In the genomic region with DNA sequence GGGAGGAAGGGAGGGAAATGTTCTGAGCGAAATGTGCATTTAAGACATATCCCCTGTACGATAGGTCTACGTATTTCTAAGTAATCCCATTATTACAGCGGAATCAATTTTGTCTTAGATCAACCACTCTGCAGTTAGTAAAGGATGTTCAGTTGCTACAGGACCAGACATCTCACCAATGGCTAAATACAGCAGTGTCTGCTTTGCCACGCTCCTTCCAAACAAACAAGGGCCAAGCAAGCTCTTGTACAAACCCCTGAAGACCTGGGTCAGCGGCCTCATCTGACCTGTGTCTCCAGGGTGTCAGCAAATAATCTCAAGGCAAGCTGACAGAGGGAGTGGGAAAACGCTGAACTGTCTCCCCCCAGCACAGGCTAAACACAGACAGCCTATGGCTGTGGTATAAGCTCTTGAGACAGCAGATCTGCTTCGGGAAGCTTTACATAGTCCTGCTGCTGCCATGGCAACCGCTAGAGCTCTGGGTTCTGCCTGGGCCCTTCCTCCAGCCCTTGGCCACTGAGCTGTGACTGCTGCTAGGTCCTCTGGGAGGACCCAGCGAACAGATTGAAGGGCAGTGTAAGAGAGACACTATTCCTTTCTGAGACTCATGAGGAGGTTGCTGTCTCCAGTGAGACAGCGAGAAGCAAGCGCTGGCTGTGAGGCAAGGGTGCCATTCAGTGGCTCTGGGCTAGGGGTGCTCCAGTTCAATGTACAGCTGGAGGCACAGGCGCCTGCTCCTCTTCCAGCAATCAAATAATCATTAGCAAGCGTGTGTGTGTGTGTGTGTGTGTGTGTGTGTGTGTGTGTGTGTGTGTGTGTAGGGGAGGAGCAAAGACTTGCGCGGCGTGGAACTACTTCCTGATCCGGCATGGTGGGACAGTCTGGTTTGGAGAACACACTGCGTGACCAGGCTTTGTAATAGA, we compare ENCODE assay signal across 9 mouse cellular contexts. TPM values are rescaled to one million over a fixed set of nuclear protein-coding genes. Genes with fewer than 3 reads are reported as not detected.
DNase-seq lines count a peak whose midpoint lies in the region; ATAC-seq and TF ChIP-seq lines count a peak whose summit lies in the region.
"Had no signal": no experiment of that assay in that cellular context is flagged by ENCODE, and none has a peak within 500 bp of the region (broad histone marks: within the 10 kb centered on the region; RNA-seq: fewer than 3 reads in every experiment).

No protein-coding gene starts in this region.

- peaks cover 7% of the 10 kb centered on the region for H3K4me1 ChIP-seq in lung, embryonic 15.5 days
- H3K4me1 ChIP-seq in lung, adult 2 months (ENCODE audit: control insufficient read depth, insufficient read depth, low read length): no peaks in the 10 kb centered on the region
- H3K4me1 ChIP-seq in embryonic facial prominence, embryonic 14.5 days (ENCODE audit: control insufficient read depth, insufficient read depth, low read length): 0 out of 2 replicates have a peak, but pooled peaks cover 4% of the 10 kb centered on the region
- H3K4me1 ChIP-seq in hindbrain, embryonic 10.5 days (replicated peaks): peaks cover 52% of the 10 kb centered on the region

- H3K4me3 ChIP-seq in lung, embryonic 15.5 days: peak overlapping the region; percentile 8; the same call in 1 of the 2 replicates
- no peak overlapping the region for H3K4me3 ChIP-seq in lung, adult 2 months (replicated peaks; ENCODE audit: extremely low read depth, low read depth, low read length)
- peak overlapping the region; percentile 18 for H3K4me3 ChIP-seq in embryonic facial prominence, embryonic 14.5 days (ENCODE audit: low read depth, low read length)
- H3K4me3 ChIP-seq in hindbrain, embryonic 10.5 days: peak overlapping the region; percentile 35

- DNase-seq in lung, adult 2 months: no peak
- peak; percentile 91 for DNase-seq in embryonic facial prominence, embryonic 14.5 days (ENCODE audit: low spot score)
- peak; percentile 93 for DNase-seq in hindbrain, embryonic 10.5 days (ENCODE audit: low spot score)
- DNase-seq in layer of hippocampus, adult 8-10 months (ENCODE audit: low spot score in 2 of 2): peak; percentile 72
- DNase-seq in lung, postnatal 4 days: peak; percentile 45 to 66
- DNase-seq in right cerebral cortex, postnatal 36 days (ENCODE audit: low spot score in 2 of 2): peak; percentile 79 to 90
- no peak for DNase-seq in T-cell, adult 2 months (ENCODE audit: low spot score)

- ATAC-seq in lung, embryonic 15.5 days (ENCODE audit: borderline replicate concordance, extremely low read depth, low FRiP score, low TSS enrichment): peak; percentile 92
- peak; percentile 98 for ATAC-seq in embryonic facial prominence, embryonic 14.5 days (ENCODE audit: low read depth)

- H3K27ac ChIP-seq in lung, embryonic 15.5 days: no peak overlapping the region
- no peak overlapping the region; the same call in 1 of the 2 replicates for H3K27ac ChIP-seq in embryonic facial prominence, embryonic 14.5 days (replicated peaks; ENCODE audit: low read depth, low read length)
- peak overlapping the region; percentile 88 for H3K27ac ChIP-seq in hindbrain, embryonic 10.5 days

- 30% methylated on average over 19 of the region's 19 CpGs for WGBS in lung, embryonic 15.5 days
- 42% methylated on average over 19 of the region's 19 CpGs for WGBS in lung, adult 2 months
- WGBS in embryonic facial prominence, embryonic 14.5 days: 48% methylated on average over 18 of the region's 19 CpGs
- WGBS in hindbrain, embryonic 10.5 days: 27% methylated on average over 19 of the region's 19 CpGs

- H3K9ac ChIP-seq in lung, embryonic 15.5 days: 0 out of 2 replicates have a peak overlapping the region, but pooled peaks have one; percentile 17
- H3K9ac ChIP-seq in embryonic facial prominence, embryonic 14.5 days (ENCODE audit: low read depth, low read length): peak overlapping the region; percentile 47; the same call in 1 of the 2 replicates

- H3K9me3 ChIP-seq in lung, embryonic 15.5 days: no peaks in the 10 kb centered on the region
- H3K9me3 ChIP-seq in embryonic facial prominence, embryonic 14.5 days (ENCODE audit: control insufficient read depth, low read length): no peaks in the 10 kb centered on the region
- H3K9me3 ChIP-seq in hindbrain, embryonic 10.5 days: no peaks in the 10 kb centered on the region

- H3K27me3 ChIP-seq in lung, embryonic 15.5 days: no peaks in the 10 kb centered on the region
- no peaks in the 10 kb centered on the region for H3K27me3 ChIP-seq in embryonic facial prominence, embryonic 14.5 days (replicated peaks; ENCODE audit: control insufficient read depth, insufficient read depth, low read length)
- no peaks in the 10 kb centered on the region for H3K27me3 ChIP-seq in hindbrain, embryonic 10.5 days (ENCODE audit: insufficient read depth, poor library complexity, severe bottlenecking)

- no peaks in the 10 kb centered on the region for H3K36me3 ChIP-seq in lung, embryonic 15.5 days
- no peaks in the 10 kb centered on the region for H3K36me3 ChIP-seq in embryonic facial prominence, embryonic 14.5 days (ENCODE audit: control insufficient read depth, insufficient read depth, low read length)
- H3K36me3 ChIP-seq in hindbrain, embryonic 10.5 days: no peaks in the 10 kb centered on the region

- no peak for TF ChIP-seq POLR2A in lung, adult 2 months (IDR thresholded peaks at IDR 0.05; ENCODE audit: borderline replicate concordance, extremely low read depth, low read depth, low read length)

- TF ChIP-seq CTCF in lung, adult 2 months (IDR thresholded peaks at IDR 0.05; ENCODE audit: insufficient read depth, low read length): no peak

- H3K4me2 ChIP-seq in lung, embryonic 15.5 days: peak overlapping the region; percentile 47
- H3K4me2 ChIP-seq in embryonic facial prominence, embryonic 14.5 days (ENCODE audit: low read depth, low read length): peak overlapping the region; percentile 47

RNA-seq across cellular contexts. Expression of a gene that starts 20.2 kb away (rescaled TPM):
- 0.63 and 0.89 TPM in 2 replicates for polyA plus RNA-seq in lung, embryonic 15.5 days (2015; fragmentation: Nextera tagmentation; extraction: Ambion mirVana)
- polyA plus RNA-seq in lung, adult 2 months (2012; rRNA removed): 0.06 and 0.28 TPM in 2 replicates
- 2.0 and 2.5 TPM in 2 replicates for polyA plus RNA-seq in embryonic facial prominence, embryonic 14.5 days (2014; fragmentation: Nextera tagmentation; extraction: Ambion mirVana)
- polyA plus RNA-seq in hindbrain, embryonic 10.5 days (2016; fragmentation: Nextera tagmentation; extraction: Ambion mirVana): 16.7 and 21.6 TPM in 2 replicates
- 100 to 1,000 TPM; 240 to 340 (median 277) TPM for total RNA-seq in layer of hippocampus, adult 8-10 months (2022)
- total RNA-seq: MEL had no signal

Comparison
In these comparisons a context has a peak if more than half of its experiments do, and no peak if none do; other contexts are left out.
1. DNase-seq: peak in embryonic facial prominence, embryonic 14.5 days (single experiment), hindbrain, embryonic 10.5 days (single experiment), layer of hippocampus, adult 8-10 months (2 of 2), lung, postnatal 4 days (2 of 2) and right cerebral cortex, postnatal 36 days (2 of 2); none in lung, adult 2 months (single experiment) and T-cell, adult 2 months (single experiment).